Mouse (Mus musculus): ENCODE results near the gene D10Wsu102e.

GRCm38 (mm10) chr10:83536436-83536835 lies 176.4 kb downstream of the D10Wsu102e start:
- TF ChIP-seq CTCF (IDR thresholded peaks at IDR 0.05; ENCODE audit: insufficient read depth, low read length) (no peak), POLR2A (IDR thresholded peaks at IDR 0.05; ENCODE audit: borderline replicate concordance, extremely low read depth, low read depth, low read length) (no peak)
